Mouse (Mus musculus): ENCODE measurements around the gene Dbndd1. TPM values are rescaled to one million over a fixed set of nuclear protein-coding genes. Genes with fewer than 3 reads are reported as not detected.
"Not testable (repeated sequence)": the region's sequence is repeated elsewhere in the genome, so short reads cannot be mapped to it uniquely, and the experiment has no call there.

The Dbndd1 gene
- polyA plus RNA-seq, 1 experiment from 2014 or later, result 1.6 TPM

GRCm38 (mm10) chr8:123478456-123479218 is 36.6 kb downstream of the Dbndd1 start:
- DNase-seq (ENCODE audit: low spot score), result no peak
- peaks cover 19% of the 10 kb centered on the region for H3K4me1 ChIP-seq (replicated peaks; ENCODE audit: control insufficient read depth, insufficient read depth, low read length)
- peak overlapping the region; percentile 90 for H3K9ac ChIP-seq (ENCODE audit: low read depth, low read length)
- peak overlapping the region; percentile 95 for H3K27ac ChIP-seq (ENCODE audit: low read depth, low read length)
- H3K9me3 ChIP-seq (ENCODE audit: control insufficient read depth, low read length), result no peaks in the 10 kb centered on the region
- 32% methylated on average over 16 of the region's 16 CpGs for WGBS
- H3K4me3 ChIP-seq (ENCODE audit: low read depth, low read length), result peak overlapping the region; percentile 85
- ATAC-seq (replicated peaks; ENCODE audit: low FRiP score), result 0 out of 2 replicates have a peak, but pooled peaks have one; percentile 9
- H3K27me3 ChIP-seq (replicated peaks; ENCODE audit: control insufficient read depth, insufficient read depth, low read length), result no peaks in the 10 kb centered on the region
- peak overlapping the region; percentile 97 for H3K4me2 ChIP-seq
- peaks cover 9% of the 10 kb centered on the region; the same call in 1 of the 2 replicates for H3K36me3 ChIP-seq (ENCODE audit: control insufficient read depth, insufficient read depth, low read length)

- Histone ChIP-seq H3K4me3 (ENCODE audit: low read depth, low read length) (peak within 1 kb of the TSS; percentile 85), H3K4me2 (peak within 1 kb of the TSS; percentile 97), H3K27me3 (replicated peaks; ENCODE audit: control insufficient read depth, insufficient read depth, low read length) (no peaks in the 10 kb centered on the region), H3K27ac (ENCODE audit: low read depth, low read length) (peak within 1 kb of the TSS; percentile 95), H3K9me3 (ENCODE audit: control insufficient read depth, low read length) (no peaks in the 10 kb centered on the region), H3K4me1 (replicated peaks; ENCODE audit: control insufficient read depth, insufficient read depth, low read length) (peaks cover 19% of the 10 kb centered on the region), H3K36me3 (ENCODE audit: control insufficient read depth, insufficient read depth, low read length) (peaks cover 6% of the 10 kb centered on the region; the same call in 1 of the 2 replicates), H3K9ac (ENCODE audit: low read depth, low read length) (peak within 1 kb of the TSS; percentile 90)
- ATAC-seq (replicated peaks; ENCODE audit: low FRiP score), result peak; percentile 93
- DNase-seq (ENCODE audit: low spot score), result peak; percentile 95
- under 1% methylated on average over 56 of the region's 58 CpGs for WGBS
Measured at GRCm38 (mm10) chr8:123477737-123478258, 37.5 kb downstream of the Dbndd1 start, which contains the start of gene Afg3l1. Gene Afg3l1, plus strand, starts transcription at chr8:123477903.

- Histone ChIP-seq H3K4me2 (peak overlapping the region; percentile 97), H3K9me3 (ENCODE audit: control insufficient read depth, low read length) (no peaks in the 10 kb centered on the region), H3K36me3 (ENCODE audit: control insufficient read depth, insufficient read depth, low read length) (peaks cover 3% of the 10 kb centered on the region; the same call in 1 of the 2 replicates), H3K27ac (ENCODE audit: low read depth, low read length) (peak overlapping the region; percentile 95), H3K4me3 (ENCODE audit: low read depth, low read length) (peak overlapping the region; percentile 85), H3K9ac (ENCODE audit: low read depth, low read length) (peak overlapping the region; percentile 90), H3K27me3 (replicated peaks; ENCODE audit: control insufficient read depth, insufficient read depth, low read length) (no peaks in the 10 kb centered on the region), H3K4me1 (replicated peaks; ENCODE audit: control insufficient read depth, insufficient read depth, low read length) (peaks cover 19% of the 10 kb centered on the region)
- WGBS, result 9% methylated on average over 34 of the region's 34 CpGs
- DNase-seq (ENCODE audit: low spot score) (no peak), ATAC-seq (replicated peaks; ENCODE audit: low FRiP score) (peak; percentile 45)
Measured at GRCm38 (mm10) chr8:123476911-123477736, 38.1 kb downstream of the Dbndd1 start.

- not testable (repeated sequence) for DNase-seq (ENCODE audit: low spot score); H3K36me3 ChIP-seq (ENCODE audit: control insufficient read depth, insufficient read depth, low read length); H3K4me2 ChIP-seq; H3K9me3 ChIP-seq (ENCODE audit: control insufficient read depth, low read length); ATAC-seq (replicated peaks; ENCODE audit: low FRiP score); H3K4me3 ChIP-seq (ENCODE audit: low read depth, low read length); H3K27me3 ChIP-seq (replicated peaks; ENCODE audit: control insufficient read depth, insufficient read depth, low read length); H3K27ac ChIP-seq (ENCODE audit: low read depth, low read length)
- 52% methylated on average over 5 of the region's 5 CpGs for WGBS
- peaks cover 19% of the 10 kb centered on the region for H3K4me1 ChIP-seq (replicated peaks; ENCODE audit: control insufficient read depth, insufficient read depth, low read length)
- 0 out of 2 replicates have a peak overlapping the region, but pooled peaks have one; percentile 12 for H3K9ac ChIP-seq (ENCODE audit: low read depth, low read length)
Measured at GRCm38 (mm10) chr8:123474549-123474948, 40.7 kb downstream of the Dbndd1 start.

GRCm38 (mm10) chr8:123472991-123473390 is 42.3 kb downstream of the Dbndd1 start:
- not testable (repeated sequence) for H3K4me3 ChIP-seq (ENCODE audit: low read depth, low read length); ATAC-seq (replicated peaks; ENCODE audit: low FRiP score); H3K27ac ChIP-seq (ENCODE audit: low read depth, low read length); H3K4me1 ChIP-seq (replicated peaks; ENCODE audit: control insufficient read depth, insufficient read depth, low read length); H3K9ac ChIP-seq (ENCODE audit: low read depth, low read length); H3K27me3 ChIP-seq (replicated peaks; ENCODE audit: control insufficient read depth, insufficient read depth, low read length); DNase-seq (ENCODE audit: low spot score); H3K4me2 ChIP-seq; H3K36me3 ChIP-seq (ENCODE audit: control insufficient read depth, insufficient read depth, low read length); H3K9me3 ChIP-seq (ENCODE audit: control insufficient read depth, low read length)
- 62% methylated on average over 6 of the region's 6 CpGs for WGBS

- Histone ChIP-seq H3K36me3 (ENCODE audit: control insufficient read depth, insufficient read depth, low read length) (no peaks in the 10 kb centered on the region; the same call in 1 of the 2 replicates), H3K9ac (ENCODE audit: low read depth, low read length) (no peak overlapping the region), H3K27ac (ENCODE audit: low read depth, low read length) (no peak overlapping the region), H3K27me3 (replicated peaks; ENCODE audit: control insufficient read depth, insufficient read depth, low read length) (no peaks in the 10 kb centered on the region), H3K4me2 (no peak overlapping the region), H3K9me3 (ENCODE audit: control insufficient read depth, low read length) (no peaks in the 10 kb centered on the region), H3K4me3 (ENCODE audit: low read depth, low read length) (no peak overlapping the region), H3K4me1 (replicated peaks; ENCODE audit: control insufficient read depth, insufficient read depth, low read length) (no peaks in the 10 kb centered on the region)
- ATAC-seq (replicated peaks; ENCODE audit: low FRiP score) (no peak), DNase-seq (ENCODE audit: low spot score) (no peak)
- WGBS, result 64% methylated on average over 3 of the region's 3 CpGs
Measured at GRCm38 (mm10) chr8:123467476-123467875, 47.8 kb downstream of the Dbndd1 start.

- no peaks in the 10 kb centered on the region for H3K9me3 ChIP-seq (ENCODE audit: control insufficient read depth, low read length)
- H3K9ac ChIP-seq (ENCODE audit: low read depth, low read length), result no peak overlapping the region
- H3K27ac ChIP-seq (ENCODE audit: low read depth, low read length), result no peak overlapping the region
- H3K4me3 ChIP-seq (ENCODE audit: low read depth, low read length), result no peak overlapping the region
- no peak overlapping the region for H3K4me2 ChIP-seq
- no peaks in the 10 kb centered on the region for H3K4me1 ChIP-seq (replicated peaks; ENCODE audit: control insufficient read depth, insufficient read depth, low read length)
- whole genome bisulfite sequencing, result 80% methylated on average over 4 of the region's 4 CpGs
- no peaks in the 10 kb centered on the region for H3K27me3 ChIP-seq (replicated peaks; ENCODE audit: control insufficient read depth, insufficient read depth, low read length)
- H3K36me3 ChIP-seq (ENCODE audit: control insufficient read depth, insufficient read depth, low read length), result peaks cover 11% of the 10 kb centered on the region
- ATAC-seq (replicated peaks; ENCODE audit: low FRiP score), result no peak
- DNase-seq (ENCODE audit: low spot score), result no peak
Measured at GRCm38 (mm10) chr8:123463651-123464050, 51.6 kb downstream of the Dbndd1 start.

All from liver, embryonic 11.5 days (tissue).